Mouse (Mus musculus) embryonic fibroblast, embryonic 13.5 days (primary cell): ENCODE measurements around the gene Nlgn2.

Experiments used
- CTCF ChIP-seq: IDR thresholded peaks from 2 replicates; pipeline ENCODE4 v1.5.1; 2011; ENCODE audit warnings: mild to moderate bottlenecking, control low read depth, low read length, moderate library complexity, borderline replicate concordance; ENCODE audit not compliant: insufficient read depth
- POLR2A ChIP-seq: IDR thresholded peaks from 2 replicates; pipeline ENCODE4 v1.6.1; 2011; ENCODE audit warnings: low read depth, mild to moderate bottlenecking, control low read depth, low read length, moderate library complexity

GRCm38 (mm10) chr11:69880506-69880852, 42.9 kb upstream of the Nlgn2 start:
- peak; percentile 63; the same call in 1 of the 2 replicates for TF ChIP-seq CTCF
- no peak for TF ChIP-seq POLR2A
